Mouse (Mus musculus): Measurements from ENCODE around the gene Pttg1ip. TPM values are rescaled to one million over a fixed set of nuclear protein-coding genes. Genes with fewer than 3 reads are reported as not detected.
A peak's percentile ranks its signal among the peaks of the same experiment; 100 is the strongest.

The Pttg1ip gene
- polyA plus RNA-seq, 1 experiment from 2014 or later = 71.8 TPM

MicroRNAs within 50 kb of the gene (microRNA counts, 519-probe panel; counts per million panel counts)
- not detected for microRNA mmu-miR-1930

Small RNA genes lying within 50 kb of the gene (microRNA-seq; reads per million reads assigned to microRNA genes)
- gene Mir1930 = 21.0 reads per million, percentile 41 among the genes with 10 or more reads in this experiment

Other genes starting within 250 kb of the Pttg1ip start
- 12.1 and 14.4 TPM in 2 replicates for gene Adarb1, start 163.4 kb upstream of the Pttg1ip start, polyA plus RNA-seq (2014; fragmentation: Nextera tagmentation; extraction: Ambion mirVana)
- 37.4 and 41.2 TPM in 2 replicates for gene Fam207a, start 65.9 kb upstream of the Pttg1ip start, polyA plus RNA-seq (2014; fragmentation: Nextera tagmentation; extraction: Ambion mirVana)
- gene Itgb2, start 51.5 kb upstream of the Pttg1ip start, polyA plus RNA-seq (2014; fragmentation: Nextera tagmentation; extraction: Ambion mirVana) = 0.49 and 0.91 TPM in 2 replicates
- gene Sumo3, start 24.4 kb downstream of the Pttg1ip start, polyA plus RNA-seq (2014; fragmentation: Nextera tagmentation; extraction: Ambion mirVana) = 253 and 287 TPM in 2 replicates
- 16.3 TPM in 1 of 2 replicates, not detected in the other for gene Gm49325, start 24.5 kb downstream of the Pttg1ip start, polyA plus RNA-seq (2014; fragmentation: Nextera tagmentation; extraction: Ambion mirVana)
- 55.6 and 66.6 TPM in 2 replicates for gene Ube2g2, start 40.6 kb downstream of the Pttg1ip start, polyA plus RNA-seq (2014; fragmentation: Nextera tagmentation; extraction: Ambion mirVana)
- 0.88 and 1.3 TPM in 2 replicates for gene Tspear, start 104.8 kb downstream of the Pttg1ip start, polyA plus RNA-seq (2014; fragmentation: Nextera tagmentation; extraction: Ambion mirVana)
- not detected in 2 replicates for gene Gm19402, start 109.0 kb downstream of the Pttg1ip start, polyA plus RNA-seq (2014; fragmentation: Nextera tagmentation; extraction: Ambion mirVana)
- gene Gm9508, start 115.5 kb downstream of the Pttg1ip start, polyA plus RNA-seq (2014; fragmentation: Nextera tagmentation; extraction: Ambion mirVana) = not detected in 2 replicates
- not detected in 2 replicates for gene Gm10272, start 124.9 kb downstream of the Pttg1ip start, polyA plus RNA-seq (2014; fragmentation: Nextera tagmentation; extraction: Ambion mirVana)
- gene Gm10024, start 129.7 kb downstream of the Pttg1ip start, polyA plus RNA-seq (2014; fragmentation: Nextera tagmentation; extraction: Ambion mirVana) = not detected in 2 replicates
- not detected in 2 replicates for gene Gm10142, start 134.1 kb downstream of the Pttg1ip start, polyA plus RNA-seq (2014; fragmentation: Nextera tagmentation; extraction: Ambion mirVana)
- not detected in 2 replicates for gene Krtap12-1, start 138.9 kb downstream of the Pttg1ip start, polyA plus RNA-seq (2014; fragmentation: Nextera tagmentation; extraction: Ambion mirVana)
- gene Gm10100, start 144.8 kb downstream of the Pttg1ip start, polyA plus RNA-seq (2014; fragmentation: Nextera tagmentation; extraction: Ambion mirVana) = not detected in 2 replicates
- not detected in 2 replicates for gene Gm18596, start 160.9 kb downstream of the Pttg1ip start, polyA plus RNA-seq (2014; fragmentation: Nextera tagmentation; extraction: Ambion mirVana)
- not detected in 2 replicates for gene Gm9736, start 169.6 kb downstream of the Pttg1ip start, polyA plus RNA-seq (2014; fragmentation: Nextera tagmentation; extraction: Ambion mirVana)
- not detected in 2 replicates for gene Gm3233, start 178.0 kb downstream of the Pttg1ip start, polyA plus RNA-seq (2014; fragmentation: Nextera tagmentation; extraction: Ambion mirVana)
- not detected in 2 replicates for gene Gm3238, start 189.6 kb downstream of the Pttg1ip start, polyA plus RNA-seq (2014; fragmentation: Nextera tagmentation; extraction: Ambion mirVana)
- gene Gm7138, start 195.2 kb downstream of the Pttg1ip start, polyA plus RNA-seq (2014; fragmentation: Nextera tagmentation; extraction: Ambion mirVana) = not detected in 2 replicates
- not detected in 2 replicates for gene Gm3250, start 200.8 kb downstream of the Pttg1ip start, polyA plus RNA-seq (2014; fragmentation: Nextera tagmentation; extraction: Ambion mirVana)
- gene Gm7137, start 206.5 kb downstream of the Pttg1ip start, polyA plus RNA-seq (2014; fragmentation: Nextera tagmentation; extraction: Ambion mirVana) = not detected in 2 replicates
- not detected in 2 replicates for gene Gm9639, start 213.4 kb downstream of the Pttg1ip start, polyA plus RNA-seq (2014; fragmentation: Nextera tagmentation; extraction: Ambion mirVana)
- not detected in 2 replicates for gene Gm19668, start 217.4 kb downstream of the Pttg1ip start, polyA plus RNA-seq (2014; fragmentation: Nextera tagmentation; extraction: Ambion mirVana)
- not detected in 2 replicates for gene Gm9507, start 230.1 kb downstream of the Pttg1ip start, polyA plus RNA-seq (2014; fragmentation: Nextera tagmentation; extraction: Ambion mirVana)
- gene Gm2696, start 233.0 kb downstream of the Pttg1ip start, polyA plus RNA-seq (2014; fragmentation: Nextera tagmentation; extraction: Ambion mirVana) = not detected in 2 replicates
- not detected in 2 replicates for gene Krtap10-4, start 245.4 kb downstream of the Pttg1ip start, polyA plus RNA-seq (2014; fragmentation: Nextera tagmentation; extraction: Ambion mirVana)

Measured in midbrain, embryonic 14.5 days (tissue).